Mouse (Mus musculus) left cerebral cortex, postnatal 36 days (tissue): Measurements from ENCODE around the gene Tmem30c. TPM values are rescaled to one million over a fixed set of nuclear protein-coding genes. Genes with fewer than 3 reads are reported as not detected.
"Not testable (repeated sequence)": the region's sequence is repeated elsewhere in the genome, so short reads cannot be mapped to it uniquely, and the experiment has no call there.

ENCODE experiments used
- DNase-seq, 2 experiments: peaks; one replicate each; pipeline ENCODE4 v3.0.0; 2021 to 2022; ENCODE audit warnings: low spot score in 2 of 2, mixed read lengths in 1 of 2
- intact Hi-C: fragments of 180-260 bp; cut with DNase I; formaldehyde crosslinking; loops from one replicate; pipeline ENCODE4 v1.15.1; 2025
- total RNA-seq, 2 experiments: library from RNA; stranded (reverse); gene quantifications; 2 replicates each; pipeline ENCODE4 v1.2.3; 2021

Tmem30c gene
- total RNA-seq, 2 experiments from 2014 or later, result 0.25 to 0.82 TPM

DNA sequence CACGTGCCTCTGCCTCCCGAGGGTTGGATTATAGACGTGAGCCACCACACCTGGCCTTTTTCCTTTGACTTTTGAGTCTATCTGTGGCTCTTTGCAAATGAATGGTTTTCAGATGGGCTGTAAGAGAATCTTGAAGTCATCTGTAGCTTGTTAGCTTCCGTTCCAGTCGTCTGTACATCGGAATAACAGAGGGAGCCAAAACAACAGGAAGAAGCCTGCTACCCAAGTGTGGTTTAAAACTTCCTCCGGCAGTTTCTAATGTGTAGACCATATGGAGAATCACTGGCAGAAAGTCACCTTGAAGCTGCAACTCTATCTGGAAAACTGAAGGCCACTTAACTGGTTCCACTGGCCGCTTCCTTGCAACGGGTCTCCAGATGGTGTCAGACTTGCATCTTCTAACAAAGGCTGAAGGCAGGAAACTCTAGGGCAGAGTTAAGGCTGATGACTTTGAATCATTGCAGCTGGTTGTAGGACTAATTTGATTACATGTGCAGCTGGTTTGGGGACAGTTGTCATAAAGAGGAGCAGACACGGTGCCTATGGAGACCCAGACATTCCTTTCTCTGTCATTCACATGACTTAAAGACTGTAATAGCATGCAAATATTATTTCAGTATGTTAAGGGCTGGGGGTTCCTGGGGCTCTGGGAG lies 49.3 kb downstream of the Tmem30c start:
- DNase-seq, result no peak
- intact Hi-C loops, result loop anchor here (2.0 to 5.0 kb wide), 2 partner anchors 333 to 354 kb away; no protein-coding TSS in a partner anchor

DNA sequence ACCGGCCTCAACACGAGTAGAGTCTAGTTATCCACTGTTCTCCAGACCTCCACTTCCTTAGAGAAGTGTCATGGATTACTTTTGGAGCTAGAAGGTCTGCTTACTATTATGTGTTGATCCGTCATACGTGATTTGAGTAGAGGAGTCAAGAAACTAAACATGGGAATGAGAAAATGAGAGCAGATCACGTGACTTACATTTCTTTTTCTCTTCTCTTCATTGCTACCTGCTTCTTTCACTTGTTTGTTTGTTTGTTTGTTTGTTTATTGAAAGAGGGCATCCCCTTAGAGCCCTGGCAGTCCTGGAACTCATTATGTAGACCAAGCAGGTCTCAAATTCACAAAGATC lies 49.8 kb downstream of the Tmem30c start:
- DNase-seq, result no peak
- intact Hi-C loops, result loop anchor here (2.0 to 5.0 kb wide), 2 partner anchors 334 to 354 kb away; no protein-coding TSS in a partner anchor

DNA sequence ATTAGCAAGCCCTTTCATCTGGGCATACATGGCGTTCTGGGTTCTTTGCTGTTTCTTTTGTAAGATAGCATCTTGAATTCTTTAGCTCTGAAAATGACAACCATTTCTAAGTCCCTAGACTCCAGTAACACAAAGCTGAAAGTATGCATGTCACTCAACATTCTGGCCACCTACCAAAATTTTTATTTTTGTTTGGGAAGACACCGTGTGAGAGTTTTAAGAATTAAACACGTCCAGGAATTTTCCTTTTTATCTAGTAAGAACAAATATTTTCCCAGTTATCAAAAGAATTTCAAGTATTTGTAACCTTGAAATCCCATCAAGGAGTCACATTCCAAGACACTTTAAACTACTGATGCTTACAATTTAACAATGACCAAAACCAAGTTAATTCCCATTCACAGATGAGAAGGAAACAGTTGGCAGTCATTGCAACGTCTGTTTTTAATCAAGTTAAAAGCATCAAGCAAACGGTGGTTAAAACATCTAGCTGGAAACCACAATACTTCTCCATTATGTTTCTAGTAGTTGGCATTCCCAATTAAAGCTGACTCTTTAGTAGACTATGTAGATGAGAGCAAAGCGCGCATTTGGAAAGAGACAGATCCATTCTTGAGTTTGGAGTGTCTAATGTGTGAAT lies 56.7 kb downstream of the Tmem30c start:
- intact Hi-C loops, result no loop called here

DNA sequence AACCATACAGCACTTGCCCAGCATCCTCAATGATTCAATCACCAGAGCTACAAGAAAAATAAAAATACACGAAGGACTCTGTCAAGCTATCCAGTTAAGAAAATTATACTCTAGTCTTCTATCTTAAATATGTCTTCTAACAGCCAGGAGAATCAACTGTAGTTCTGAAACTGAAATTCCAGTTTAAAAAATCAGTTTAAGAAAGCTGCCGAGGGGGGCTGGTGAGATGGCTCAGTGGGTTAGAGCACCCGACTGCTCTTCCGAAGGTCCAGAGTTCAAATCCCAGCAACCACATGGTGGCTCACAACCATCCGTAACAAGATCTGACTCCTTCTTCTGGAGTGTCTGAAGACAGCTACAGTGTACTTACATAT lies 60.7 kb downstream of the Tmem30c start:
- intact Hi-C loops, DNase-seq: not testable (repeated sequence)

More for the DNA sequence above, 56.7 kb downstream of the Tmem30c start:
- no peak for DNase-seq

DNA sequence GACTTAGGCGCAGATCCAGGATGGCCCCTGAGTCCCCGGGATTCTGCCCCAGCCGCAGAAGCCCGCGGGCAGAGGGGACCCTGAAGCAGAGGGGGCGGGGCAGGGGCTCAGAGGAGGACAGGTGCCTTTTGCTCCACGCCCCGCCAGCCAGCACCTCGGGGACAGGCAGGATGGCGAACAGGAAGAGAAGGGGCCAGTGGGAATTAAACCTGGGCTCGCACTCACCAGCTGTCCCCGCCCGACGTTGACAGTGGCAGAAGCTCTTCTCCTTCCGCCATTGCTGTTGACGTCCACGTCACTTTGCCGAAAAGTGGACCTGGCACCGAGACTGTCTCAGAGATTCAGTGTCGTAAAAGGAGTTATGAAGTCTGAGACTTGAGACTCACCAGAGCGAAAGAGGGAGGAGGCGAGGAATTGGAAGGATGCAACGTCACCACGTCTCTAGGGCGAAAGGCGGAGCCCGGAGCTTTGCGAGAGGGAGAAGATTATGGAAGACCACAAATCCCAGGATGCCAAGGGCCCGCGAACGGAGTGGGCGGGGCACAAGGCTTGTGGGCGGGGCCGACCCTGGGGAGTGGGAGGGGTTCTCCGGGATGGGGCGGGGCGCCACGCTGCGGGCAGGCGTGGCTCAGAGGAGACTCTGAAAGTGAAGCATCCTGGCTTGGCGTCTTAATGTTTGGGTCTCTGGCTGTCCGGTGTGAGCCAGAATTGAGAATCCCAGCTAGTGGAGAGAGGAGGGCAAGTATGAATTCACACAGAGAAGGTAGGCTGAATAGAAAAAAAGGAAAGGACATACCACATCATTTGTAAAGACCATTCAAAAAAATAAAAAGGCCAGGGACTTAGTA lies 61.4 kb downstream of the Tmem30c start, which contains the start of gene Tbc1d23:
Gene Tbc1d23, minus strand, starts transcription at position 416 of the 848 bp plus-strand sequence.
- DNase-seq, result peak; percentile 95 to 96
- intact Hi-C loops, result no loop called here

DNA sequence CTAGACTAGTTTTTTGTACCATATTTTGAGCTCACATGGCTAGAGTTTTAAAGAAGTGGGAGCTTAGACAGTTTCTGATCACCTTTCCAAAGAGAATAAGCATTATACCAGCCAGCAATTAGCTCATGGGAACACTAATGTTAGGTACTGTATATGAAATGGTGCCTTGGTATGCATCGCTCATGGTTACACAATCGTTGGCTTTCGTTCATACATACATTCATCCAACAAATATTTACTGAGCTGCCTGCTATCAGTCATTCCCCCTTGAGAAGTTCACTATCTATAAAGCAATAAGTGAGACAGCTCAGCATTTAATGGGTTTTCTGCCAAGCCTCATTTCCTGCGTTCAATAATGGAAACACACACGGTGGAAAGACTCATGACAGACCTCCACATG lies 66.2 kb downstream of the Tmem30c start:
- intact Hi-C loops, result no loop called here

DNA sequence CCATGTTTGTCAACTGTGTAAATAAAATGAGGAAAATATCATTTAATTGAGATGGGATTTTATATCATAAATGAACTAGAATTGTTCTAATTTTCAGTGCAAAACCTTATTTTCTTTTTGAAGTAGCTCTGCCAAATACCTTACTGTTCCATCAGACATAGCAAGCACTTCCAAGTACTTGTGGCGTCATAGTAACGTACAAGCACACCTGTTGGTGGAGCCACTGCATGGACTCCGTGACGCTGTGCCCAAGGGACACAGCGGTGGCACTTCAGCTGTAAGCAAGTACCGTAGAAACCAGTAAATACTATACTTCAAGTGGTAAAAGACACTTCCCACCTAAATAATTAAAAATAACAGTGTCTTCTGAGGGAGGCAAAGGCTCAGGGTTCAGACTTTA lies 72.3 kb downstream of the Tmem30c start:
- no peak for DNase-seq
- intact Hi-C loops, result no loop called here

More for the DNA sequence above, 66.2 kb downstream of the Tmem30c start:
- no peak for DNase-seq

Other genes with a start within 250 kb of the Tmem30c start
- gene Tmem45a2, start 221.5 kb downstream of the Tmem30c start, total RNA-seq, result under 1 TPM in 1 of 2 experiments, not detected in 1; 0.22 TPM
- gene Tomm70a, start 171.2 kb downstream of the Tmem30c start, total RNA-seq, result 10 to 100 TPM; 97.4 to 99.5 TPM
- gene Nit2, start 125.5 kb downstream of the Tmem30c start, total RNA-seq, result 10 to 100 TPM; 13.6 to 14.8 TPM
- gene Tbc1d23, start 61.4 kb downstream of the Tmem30c start, total RNA-seq, result 10 to 100 TPM; 43.5 to 52.4 TPM
- 1 to 10 TPM; 3.0 to 4.0 TPM for gene Filip1l, start 60.2 kb upstream of the Tmem30c start, total RNA-seq